Mouse (Mus musculus): ENCODE data around the gene Thoc5. TPM values are rescaled to one million over a fixed set of nuclear protein-coding genes. Genes with fewer than 3 reads are reported as not detected.

Gene Thoc5
- polyA plus RNA-seq, 1 experiment from 2014 or later = 45.2 TPM

- H3K36me3 ChIP-seq (ENCODE audit: control insufficient read depth, insufficient read depth, low read length) = peaks cover 34% of the 10 kb centered on the region
Observed at GRCm38 (mm10) chr11:4886987-4887386, 8.1 kb upstream of the Thoc5 start.

GRCm38 (mm10) chr11:4900437-4900836, 5.3 kb downstream of the Thoc5 start:
- WGBS = 69% methylated on average over 5 of the region's 5 CpGs
- no peak overlapping the region for H3K27ac ChIP-seq (ENCODE audit: low read depth, low read length)
- no peaks in the 10 kb centered on the region for H3K9me3 ChIP-seq (ENCODE audit: control insufficient read depth, low read length)
- H3K4me2 ChIP-seq (ENCODE audit: low read length) = no peak overlapping the region
- no peak for ATAC-seq
- H3K4me3 ChIP-seq (ENCODE audit: low read length) = no peak overlapping the region
- no peak overlapping the region for H3K9ac ChIP-seq (ENCODE audit: low read depth, low read length)
- H3K27me3 ChIP-seq (replicated peaks; ENCODE audit: control insufficient read depth, insufficient read depth, low read length) = no peaks in the 10 kb centered on the region
- H3K4me1 ChIP-seq (ENCODE audit: control insufficient read depth, insufficient read depth, low read depth, low read length) = peaks cover 6% of the 10 kb centered on the region
- H3K36me3 ChIP-seq (ENCODE audit: control insufficient read depth, insufficient read depth, low read length) = peaks cover 27% of the 10 kb centered on the region

More at GRCm38 (mm10) chr11:4886987-4887386, 8.1 kb upstream of the Thoc5 start:
- no peak overlapping the region for H3K4me2 ChIP-seq (ENCODE audit: low read length)
- WGBS = 94% methylated on average over 3 of the region's 3 CpGs
- no peak for ATAC-seq
- H3K27ac ChIP-seq (ENCODE audit: low read depth, low read length) = no peak overlapping the region
- no peak overlapping the region for H3K9ac ChIP-seq (ENCODE audit: low read depth, low read length)
- H3K27me3 ChIP-seq (replicated peaks; ENCODE audit: control insufficient read depth, insufficient read depth, low read length) = no peaks in the 10 kb centered on the region
- H3K4me1 ChIP-seq (ENCODE audit: control insufficient read depth, insufficient read depth, low read depth, low read length) = no peaks in the 10 kb centered on the region
- no peak overlapping the region for H3K4me3 ChIP-seq (ENCODE audit: low read length)
- H3K9me3 ChIP-seq (ENCODE audit: control insufficient read depth, low read length) = no peaks in the 10 kb centered on the region

DNA sequence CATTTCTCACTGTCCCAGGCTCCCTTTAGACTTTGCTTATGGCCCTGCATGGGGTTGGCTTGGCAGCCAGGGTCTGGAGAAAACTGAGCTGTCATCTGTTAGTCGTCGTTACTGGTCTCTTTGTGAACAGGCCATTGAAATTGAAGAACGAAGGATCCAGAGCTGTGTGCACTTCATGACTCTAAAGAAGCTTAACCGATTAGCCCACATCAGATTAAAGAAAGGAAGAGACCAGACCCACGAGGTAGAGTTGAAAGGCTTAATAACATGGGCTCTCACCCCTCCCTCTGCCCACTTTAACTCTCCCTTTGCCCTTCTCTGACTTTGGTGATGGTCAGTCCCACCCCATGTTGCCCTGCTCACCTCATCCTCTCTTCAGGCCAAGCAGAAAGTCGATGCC, 6.8 kb downstream of the Thoc5 start:
- H3K4me1 ChIP-seq (ENCODE audit: control insufficient read depth, insufficient read depth, low read depth, low read length) = no peaks in the 10 kb centered on the region
- 89% methylated on average over 6 of the region's 6 CpGs for WGBS
- H3K4me3 ChIP-seq (ENCODE audit: low read length) = no peak overlapping the region
- no peaks in the 10 kb centered on the region for H3K9me3 ChIP-seq (ENCODE audit: control insufficient read depth, low read length)
- H3K36me3 ChIP-seq (ENCODE audit: control insufficient read depth, insufficient read depth, low read length) = peaks cover 33% of the 10 kb centered on the region
- H3K27ac ChIP-seq (ENCODE audit: low read depth, low read length) = no peak overlapping the region
- no peak overlapping the region for H3K4me2 ChIP-seq (ENCODE audit: low read length)
- H3K9ac ChIP-seq (ENCODE audit: low read depth, low read length) = no peak overlapping the region
- no peak for ATAC-seq
- H3K27me3 ChIP-seq (replicated peaks; ENCODE audit: control insufficient read depth, insufficient read depth, low read length) = no peaks in the 10 kb centered on the region

DNA sequence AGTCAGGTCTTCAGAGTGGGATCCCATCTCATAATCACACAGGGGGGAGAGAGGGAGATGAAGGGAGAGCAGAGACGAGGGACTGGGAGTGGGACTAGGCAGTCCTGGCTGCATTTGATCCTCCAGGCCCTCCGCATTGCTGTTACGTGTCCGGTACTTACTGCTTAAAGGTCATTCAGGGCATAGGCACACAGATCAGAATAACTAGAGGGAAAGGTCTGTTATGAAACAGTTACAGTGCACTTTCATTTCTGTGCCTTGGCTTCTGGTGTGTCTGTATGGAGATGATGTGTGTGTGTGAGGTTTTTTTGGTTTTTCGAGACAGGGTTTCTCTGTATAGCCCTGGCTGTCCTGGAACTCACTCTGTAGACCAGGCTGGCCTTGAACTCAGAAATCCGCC, 11.1 kb downstream of the Thoc5 start:
- no peak overlapping the region for H3K9ac ChIP-seq (ENCODE audit: low read depth, low read length)
- H3K9me3 ChIP-seq (ENCODE audit: control insufficient read depth, low read length) = no peaks in the 10 kb centered on the region
- no peak overlapping the region for H3K4me2 ChIP-seq (ENCODE audit: low read length)
- WGBS = 94% methylated on average over 6 of the region's 6 CpGs
- no peak overlapping the region for H3K27ac ChIP-seq (ENCODE audit: low read depth, low read length)
- no peaks in the 10 kb centered on the region for H3K4me1 ChIP-seq (ENCODE audit: control insufficient read depth, insufficient read depth, low read depth, low read length)
- no peak overlapping the region for H3K4me3 ChIP-seq (ENCODE audit: low read length)
- H3K36me3 ChIP-seq (ENCODE audit: control insufficient read depth, insufficient read depth, low read length) = peaks cover 40% of the 10 kb centered on the region
- no peaks in the 10 kb centered on the region for H3K27me3 ChIP-seq (replicated peaks; ENCODE audit: control insufficient read depth, insufficient read depth, low read length)
- ATAC-seq = no peak

GRCm38 (mm10) chr11:4916068-4916467, 20.9 kb downstream of the Thoc5 start:
- Histone ChIP-seq H3K27me3 (replicated peaks; ENCODE audit: control insufficient read depth, insufficient read depth, low read length) (no peaks in the 10 kb centered on the region), H3K4me2 (ENCODE audit: low read length) (no peak overlapping the region), H3K9me3 (ENCODE audit: control insufficient read depth, low read length) (no peaks in the 10 kb centered on the region), H3K27ac (ENCODE audit: low read depth, low read length) (no peak overlapping the region), H3K4me3 (ENCODE audit: low read length) (no peak overlapping the region), H3K9ac (ENCODE audit: low read depth, low read length) (no peak overlapping the region), H3K4me1 (ENCODE audit: control insufficient read depth, insufficient read depth, low read depth, low read length) (no peaks in the 10 kb centered on the region), H3K36me3 (ENCODE audit: control insufficient read depth, insufficient read depth, low read length) (peaks cover 50% of the 10 kb centered on the region)
- ATAC-seq = no peak
- 55% methylated on average over 1 of the region's 1 CpGs for WGBS

DNA sequence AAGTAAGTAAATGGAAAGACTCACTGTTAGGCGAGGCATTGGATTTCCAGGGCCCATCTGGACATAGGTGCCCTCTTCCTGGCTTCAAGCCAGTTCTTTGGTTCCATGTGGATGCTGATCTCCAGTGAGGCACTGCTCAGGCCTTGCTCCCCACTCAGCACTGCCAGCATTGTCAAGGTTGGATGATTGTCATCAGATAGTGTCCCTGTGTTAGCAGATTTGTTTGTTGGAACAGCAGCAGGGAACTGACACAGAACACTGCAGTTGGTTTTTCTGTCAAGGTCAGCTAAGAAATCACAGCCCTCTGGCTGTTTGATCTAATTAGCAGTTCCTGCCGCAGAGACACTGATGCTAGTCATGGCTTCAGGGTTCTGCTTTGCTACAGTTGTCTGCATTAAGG, 26.2 kb downstream of the Thoc5 start:
- H3K4me1 ChIP-seq (ENCODE audit: control insufficient read depth, insufficient read depth, low read depth, low read length) = no peaks in the 10 kb centered on the region
- peaks cover 45% of the 10 kb centered on the region for H3K36me3 ChIP-seq (ENCODE audit: control insufficient read depth, insufficient read depth, low read length)
- H3K4me2 ChIP-seq (ENCODE audit: low read length) = no peak overlapping the region
- no peak overlapping the region for H3K4me3 ChIP-seq (ENCODE audit: low read length)
- H3K27ac ChIP-seq (ENCODE audit: low read depth, low read length) = no peak overlapping the region
- H3K9me3 ChIP-seq (ENCODE audit: control insufficient read depth, low read length) = no peaks in the 10 kb centered on the region
- ATAC-seq = no peak
- H3K27me3 ChIP-seq (replicated peaks; ENCODE audit: control insufficient read depth, insufficient read depth, low read length) = no peaks in the 10 kb centered on the region
- WGBS = 79% methylated on average over 2 of the region's 2 CpGs
- no peak overlapping the region for H3K9ac ChIP-seq (ENCODE audit: low read depth, low read length)

- 90% methylated on average over 7 of the region's 7 CpGs for WGBS
Observed at GRCm38 (mm10) chr11:4921751-4922150, 26.6 kb downstream of the Thoc5 start.

DNA sequence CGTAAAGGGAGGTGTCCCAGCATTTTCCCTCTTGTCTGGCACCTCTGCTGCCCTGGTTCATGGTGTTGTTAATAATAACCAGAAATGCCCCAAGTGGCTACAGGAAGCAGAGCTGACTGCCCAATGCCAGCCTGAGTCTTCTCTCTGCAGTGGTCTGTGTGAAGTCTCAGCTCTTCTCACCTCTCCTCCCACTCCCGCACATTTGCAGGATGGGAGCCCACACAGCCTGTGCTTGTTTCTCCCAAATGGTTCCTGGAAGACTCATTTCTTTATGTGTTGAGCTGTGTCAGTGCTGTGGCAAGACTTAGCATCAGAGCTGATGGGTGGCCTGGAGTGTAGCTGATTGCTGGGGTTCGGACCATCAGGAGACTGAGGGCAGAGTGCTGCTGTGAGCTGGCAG, 32.1 kb downstream of the Thoc5 start:
- Histone ChIP-seq H3K9me3 (ENCODE audit: control insufficient read depth, low read length) (no peaks in the 10 kb centered on the region), H3K4me3 (ENCODE audit: low read length) (no peak overlapping the region), H3K27me3 (replicated peaks; ENCODE audit: control insufficient read depth, insufficient read depth, low read length) (no peaks in the 10 kb centered on the region), H3K9ac (ENCODE audit: low read depth, low read length) (no peak overlapping the region), H3K4me1 (ENCODE audit: control insufficient read depth, insufficient read depth, low read depth, low read length) (0 out of 2 replicates have a peak, but pooled peaks cover 2% of the 10 kb centered on the region), H3K36me3 (ENCODE audit: control insufficient read depth, insufficient read depth, low read length) (peaks cover 40% of the 10 kb centered on the region), H3K27ac (ENCODE audit: low read depth, low read length) (no peak overlapping the region), H3K4me2 (ENCODE audit: low read length) (no peak overlapping the region)
- 91% methylated on average over 3 of the region's 3 CpGs for WGBS
- ATAC-seq = no peak

More at GRCm38 (mm10) chr11:4921751-4922150, 26.6 kb downstream of the Thoc5 start:
- Histone ChIP-seq H3K4me1 (ENCODE audit: control insufficient read depth, insufficient read depth, low read depth, low read length) (no peaks in the 10 kb centered on the region), H3K4me3 (ENCODE audit: low read length) (no peak overlapping the region), H3K4me2 (ENCODE audit: low read length) (no peak overlapping the region), H3K9ac (ENCODE audit: low read depth, low read length) (no peak overlapping the region), H3K27me3 (replicated peaks; ENCODE audit: control insufficient read depth, insufficient read depth, low read length) (no peaks in the 10 kb centered on the region), H3K9me3 (ENCODE audit: control insufficient read depth, low read length) (no peaks in the 10 kb centered on the region), H3K36me3 (ENCODE audit: control insufficient read depth, insufficient read depth, low read length) (peaks cover 49% of the 10 kb centered on the region), H3K27ac (ENCODE audit: low read depth, low read length) (no peak overlapping the region)
- no peak for ATAC-seq

- H3K4me1 ChIP-seq (ENCODE audit: control insufficient read depth, insufficient read depth, low read depth, low read length) = 0 out of 2 replicates have a peak, but pooled peaks cover 2% of the 10 kb centered on the region
- no peaks in the 10 kb centered on the region for H3K27me3 ChIP-seq (replicated peaks; ENCODE audit: control insufficient read depth, insufficient read depth, low read length)
- no peak for ATAC-seq
- no peak overlapping the region for H3K4me2 ChIP-seq (ENCODE audit: low read length)
- H3K4me3 ChIP-seq (ENCODE audit: low read length) = no peak overlapping the region
- 63% methylated on average over 1 of the region's 1 CpGs for WGBS
- H3K36me3 ChIP-seq (ENCODE audit: control insufficient read depth, insufficient read depth, low read length) = peaks cover 21% of the 10 kb centered on the region
- no peak overlapping the region for H3K9ac ChIP-seq (ENCODE audit: low read depth, low read length)
- H3K9me3 ChIP-seq (ENCODE audit: control insufficient read depth, low read length) = no peaks in the 10 kb centered on the region
- H3K27ac ChIP-seq (ENCODE audit: low read depth, low read length) = peak overlapping the region; percentile 1
Observed at GRCm38 (mm10) chr11:4931009-4931601, 36.0 kb downstream of the Thoc5 start.
